Mouse (Mus musculus) heart, adult 18-20 months (tissue): ENCODE measurements at regions not wholly inside any gene's neighbourhood (a gene's known extent, or its start where the extent isn't known, plus 50 kb on each side); places are given as distances from the start of the nearest gene placed in this dataset.

Source experiments
- DNase-seq, 2 experiments: peaks; one replicate each; pipeline ENCODE4 v3.0.0; 2021 to 2022; ENCODE audit warnings: mixed read lengths in 1 of 2

DNA sequence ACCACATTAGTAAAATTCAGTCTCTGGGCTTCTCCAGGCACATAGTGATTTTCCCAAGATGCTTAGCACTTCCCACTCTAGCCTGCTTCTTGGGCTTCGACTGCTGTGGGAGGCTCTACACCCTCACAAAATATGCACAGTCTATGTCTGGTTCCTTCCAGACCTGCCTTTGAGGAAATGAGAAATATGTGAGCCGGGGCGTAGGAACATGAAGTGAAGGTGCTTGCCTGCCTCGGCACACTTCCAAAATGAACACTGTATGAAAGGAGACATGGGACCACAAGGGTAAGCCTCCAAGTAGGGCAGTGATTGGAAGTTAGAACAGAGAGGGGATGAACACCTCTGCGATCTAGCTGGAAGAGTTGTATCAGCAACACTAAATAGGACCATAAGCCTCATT, 54.5 kb downstream of the Gm10260 start:
- DNase-seq, result no peak

DNA sequence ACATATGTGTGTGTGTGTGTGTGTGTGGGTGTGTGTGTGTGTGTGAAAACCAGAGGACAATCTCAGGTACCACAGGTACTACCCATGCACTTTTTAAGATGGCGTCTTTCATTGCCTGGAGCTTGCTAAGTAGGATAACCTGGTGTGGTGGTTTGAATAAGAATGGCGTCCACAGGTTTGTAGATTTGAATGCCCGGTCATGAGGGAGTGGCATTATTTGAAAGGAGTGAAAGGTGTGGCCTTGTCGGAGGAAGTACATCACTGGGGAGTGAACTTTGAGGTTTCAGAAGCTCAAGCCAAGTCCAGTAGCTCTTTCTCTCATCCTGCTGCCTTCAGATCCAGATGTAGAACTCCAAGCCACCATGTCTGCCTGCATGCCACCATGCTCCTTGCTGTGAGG, 55.9 kb downstream of the Gm10260 start:
- DNase-seq, result no peak

DNA sequence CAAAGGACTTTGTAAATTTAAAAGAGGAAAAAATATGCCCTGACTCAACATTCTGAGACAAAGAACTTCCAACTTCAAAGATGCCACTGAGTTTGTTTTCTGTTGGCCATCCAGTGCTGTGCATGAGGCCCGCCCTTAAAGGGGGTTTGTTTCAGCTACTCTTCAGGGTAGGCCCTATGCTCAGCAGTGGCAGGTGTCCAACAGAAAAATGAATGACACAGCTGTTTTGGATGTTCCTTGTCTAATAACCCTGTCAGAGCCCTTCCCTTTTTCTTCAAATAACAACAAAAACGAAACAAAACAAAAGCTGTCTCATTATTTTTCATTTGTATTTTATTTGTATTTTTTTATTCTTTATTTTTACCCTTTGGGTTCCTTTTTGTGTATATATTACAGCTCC, 61.5 kb downstream of the Gm10260 start:
- peak; percentile 18 to 49 for DNase-seq

DNA sequence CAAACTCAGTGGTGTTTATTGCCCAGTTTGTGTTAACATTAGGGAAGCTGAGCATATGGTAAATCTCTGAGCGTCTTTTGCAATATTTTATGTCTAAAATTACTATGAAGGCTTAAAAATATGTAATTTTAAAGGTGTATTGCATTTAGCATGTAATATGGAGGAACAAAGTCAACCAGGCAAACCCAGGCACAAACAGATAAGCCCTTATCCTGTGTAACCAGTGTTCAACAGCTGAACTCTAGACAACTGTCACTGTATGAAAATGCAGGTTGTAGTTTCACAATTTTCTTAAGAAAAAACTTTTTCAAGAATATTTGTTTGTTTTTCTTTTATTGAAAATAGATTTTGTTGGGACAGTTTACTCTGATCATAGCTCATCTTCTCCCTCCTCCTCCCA, 62.1 kb downstream of the Gm10260 start:
- DNase-seq, result no peak

DNA sequence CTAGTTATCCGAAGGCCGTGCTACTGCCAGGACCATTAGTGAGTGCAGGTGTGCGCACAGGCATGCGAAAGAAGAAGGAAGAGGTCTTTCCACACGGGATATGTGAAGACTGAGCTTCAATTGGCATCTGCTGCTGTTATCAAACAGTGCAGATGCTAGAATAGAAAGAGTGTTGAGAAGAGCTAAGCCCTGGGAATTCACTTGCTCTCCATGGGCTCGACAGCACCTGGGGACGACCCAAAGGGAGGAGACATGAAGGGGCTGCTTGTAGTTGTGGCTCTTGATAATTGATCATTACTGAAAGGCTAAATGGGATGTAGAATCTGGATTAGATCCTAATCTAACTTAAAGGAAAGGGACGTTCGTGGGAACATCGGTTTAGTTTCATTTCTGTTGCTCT, 63.2 kb downstream of the Gm10260 start:
- DNase-seq, result no peak

DNA sequence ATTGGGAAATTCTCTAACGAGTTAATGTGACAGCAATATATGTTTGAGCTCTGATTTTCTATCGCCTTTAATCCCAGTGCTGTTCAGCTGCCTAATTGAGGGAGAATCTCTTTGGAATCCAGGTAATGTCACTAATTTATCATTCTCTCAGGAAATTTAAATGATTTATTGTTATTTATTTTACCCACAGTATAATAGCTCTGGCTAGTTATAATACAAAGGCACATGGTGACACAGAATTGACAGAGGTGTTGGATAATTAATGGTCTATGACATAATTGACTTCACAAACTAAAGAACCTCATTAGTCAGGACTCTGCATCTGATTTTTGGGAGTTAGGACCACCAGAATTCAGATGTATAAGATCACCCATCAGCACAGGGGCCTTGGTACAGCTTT, 65.4 kb downstream of the Gm10260 start:
- no peak for DNase-seq

DNA sequence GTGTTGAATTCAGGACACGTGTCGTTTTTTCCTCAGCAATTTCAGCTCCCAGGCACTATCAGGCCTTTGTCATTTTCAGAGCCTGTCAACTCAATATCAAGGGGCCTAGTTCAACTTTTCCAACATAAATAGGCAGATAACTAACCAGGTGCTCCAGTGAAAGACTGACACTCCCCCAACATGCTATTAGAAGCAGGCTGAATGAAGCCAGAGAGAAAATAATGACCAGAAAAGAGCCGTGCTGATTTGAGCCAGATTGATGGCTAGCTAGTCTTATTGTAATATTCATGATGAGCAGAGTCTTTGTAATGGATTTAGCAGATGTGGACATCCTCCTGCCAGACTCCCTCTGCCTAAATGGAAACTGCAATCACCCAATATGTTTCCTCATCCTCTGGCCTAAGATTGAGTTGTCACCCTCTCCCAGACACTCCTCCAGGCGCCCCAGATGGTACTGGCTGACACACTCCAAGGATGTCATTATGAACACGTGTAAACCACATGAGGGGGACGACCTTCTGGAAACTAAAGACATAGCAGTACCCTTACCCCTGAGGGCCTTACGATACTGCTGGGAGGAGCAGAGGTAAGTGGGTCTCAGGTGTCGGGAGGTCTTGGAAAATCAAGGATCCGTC, 66.0 kb downstream of the Gm10260 start:
- peak in 1 of 2 experiments; percentile 7 for DNase-seq

DNA sequence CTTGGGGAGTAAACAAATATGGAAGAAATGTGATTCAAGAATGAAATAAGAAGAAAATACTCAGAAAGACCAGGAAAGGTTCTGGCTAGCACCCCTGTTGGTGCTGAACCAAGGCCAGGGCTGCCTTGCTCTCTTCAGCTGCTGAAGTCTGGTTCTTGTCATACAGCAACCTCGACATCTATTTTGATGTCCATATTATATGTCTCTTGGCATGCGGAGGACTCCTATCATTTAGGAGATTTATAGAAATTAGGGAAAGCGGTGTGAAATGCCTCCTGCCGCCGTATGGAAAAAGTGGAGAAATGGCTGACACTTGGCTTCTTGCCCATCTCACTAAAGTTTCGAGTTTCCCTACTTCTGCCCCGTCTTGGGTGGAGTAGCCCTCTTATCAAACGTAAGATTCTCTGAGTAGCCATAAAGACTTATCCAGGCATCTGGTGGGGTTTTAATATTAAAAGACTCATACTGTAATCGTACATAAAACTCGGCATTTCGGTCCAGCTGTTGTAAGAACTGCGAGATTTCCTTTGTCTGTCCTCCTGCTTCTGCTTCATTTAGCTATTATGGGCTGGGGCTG, 72.0 kb downstream of the Gm10260 start:
- DNase-seq, result no peak

DNA sequence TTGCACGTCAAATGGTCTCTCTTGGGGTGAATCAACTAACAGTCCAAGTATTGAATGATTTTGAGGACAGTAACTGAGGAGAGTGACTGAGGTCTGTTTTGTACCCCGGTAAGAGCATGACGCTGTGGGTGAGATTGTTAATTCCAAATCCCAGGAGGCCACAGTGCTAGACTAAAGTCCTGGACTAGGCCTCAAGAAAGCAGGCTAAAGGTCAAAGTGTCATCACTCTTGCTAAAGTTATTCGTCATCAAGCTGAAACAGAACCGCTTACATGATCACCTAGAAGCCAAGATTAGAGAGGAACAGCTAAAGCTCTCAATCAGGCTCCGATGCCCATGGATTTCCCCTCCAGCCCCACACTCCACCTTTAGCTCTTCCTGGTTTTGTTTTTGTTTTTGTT, 76.6 kb downstream of the Gm10260 start:
- DNase-seq, result no peak

DNA sequence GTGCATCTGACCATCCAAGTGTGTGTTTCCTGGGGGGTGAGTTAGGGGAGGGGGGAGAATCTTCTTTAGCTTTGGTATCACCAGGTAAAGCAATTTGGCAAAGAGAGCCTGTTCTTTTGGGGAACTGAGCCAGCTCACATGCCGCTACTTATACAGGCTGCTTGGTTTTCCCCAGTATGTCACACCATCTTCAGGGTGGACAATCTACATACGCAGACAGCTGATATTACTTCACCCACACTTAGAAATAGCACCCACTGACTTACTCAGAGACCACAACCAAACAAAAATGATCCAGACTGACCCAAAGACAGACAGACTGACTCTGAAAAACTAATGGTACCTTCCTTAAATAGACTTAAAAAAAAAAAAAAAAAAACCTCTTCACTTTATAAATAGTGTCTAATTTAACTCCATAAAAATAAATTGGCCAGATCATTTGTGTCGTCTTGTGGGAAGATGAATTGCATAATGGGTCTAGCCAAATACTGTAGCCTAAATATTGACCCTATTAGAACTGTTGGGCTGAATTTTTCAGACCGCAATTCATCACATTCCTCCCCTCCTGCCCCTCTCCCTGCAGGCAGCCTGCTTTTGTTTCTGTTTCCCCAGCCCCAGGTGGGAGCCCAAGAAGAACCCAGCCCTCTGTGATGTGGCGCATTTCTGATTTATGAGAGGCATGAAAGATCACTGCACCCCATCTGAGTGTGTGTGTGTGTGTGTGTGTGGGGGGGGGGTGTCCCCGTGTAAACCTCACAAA, 79.0 kb downstream of the Gm10260 start:
- no peak for DNase-seq

DNA sequence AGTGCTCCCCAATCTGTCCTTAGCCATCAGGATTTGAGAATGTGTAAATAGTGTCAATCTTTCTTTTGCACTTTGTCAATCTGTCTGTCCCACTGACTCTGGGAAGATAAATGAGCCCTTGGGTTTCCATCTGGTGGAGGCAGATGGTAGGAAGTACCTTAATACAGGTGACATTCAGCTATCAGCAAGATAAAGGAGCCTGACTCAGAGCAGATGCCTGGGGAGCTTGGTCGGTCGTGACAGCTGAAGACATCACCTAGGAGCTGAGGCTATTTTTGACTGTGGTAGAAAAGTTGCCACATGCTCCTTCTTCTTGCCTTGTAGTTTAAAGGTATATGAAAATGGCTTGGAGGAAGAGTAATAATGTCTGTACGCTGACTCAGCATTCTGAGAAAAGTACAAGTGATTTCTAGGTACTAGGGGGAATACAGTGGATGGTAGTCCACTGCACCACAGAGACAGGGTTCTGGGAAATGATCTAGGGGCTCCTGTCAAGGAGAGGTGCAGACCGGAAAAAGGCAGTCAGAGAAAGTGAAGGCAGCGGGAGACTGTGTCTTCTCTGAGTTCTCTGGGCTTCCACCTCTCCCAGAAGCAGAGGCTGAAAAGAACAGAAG, 80.0 kb downstream of the Gm10260 start:
- DNase-seq, result no peak

DNA sequence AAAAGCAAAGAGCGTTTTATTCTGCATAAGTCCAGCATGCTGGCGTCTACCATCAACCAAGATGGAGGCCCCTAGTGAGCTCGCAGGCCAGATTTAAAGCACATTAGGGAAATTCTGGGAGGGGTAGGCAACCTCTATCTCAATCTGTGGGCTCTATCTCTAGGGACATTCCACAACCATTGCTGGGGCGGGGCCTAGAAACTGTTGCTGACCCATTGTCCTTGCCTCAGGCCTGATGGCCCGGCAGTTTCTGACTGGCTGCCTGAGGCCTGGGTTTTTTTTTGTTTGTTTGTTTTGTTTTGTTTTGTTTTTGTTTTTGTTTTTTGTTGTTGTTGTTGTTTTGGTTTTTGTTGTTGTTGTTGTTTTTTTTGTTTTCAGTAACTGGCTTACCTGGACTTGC, 81.4 kb downstream of the Gm10260 start:
- no peak for DNase-seq

DNA sequence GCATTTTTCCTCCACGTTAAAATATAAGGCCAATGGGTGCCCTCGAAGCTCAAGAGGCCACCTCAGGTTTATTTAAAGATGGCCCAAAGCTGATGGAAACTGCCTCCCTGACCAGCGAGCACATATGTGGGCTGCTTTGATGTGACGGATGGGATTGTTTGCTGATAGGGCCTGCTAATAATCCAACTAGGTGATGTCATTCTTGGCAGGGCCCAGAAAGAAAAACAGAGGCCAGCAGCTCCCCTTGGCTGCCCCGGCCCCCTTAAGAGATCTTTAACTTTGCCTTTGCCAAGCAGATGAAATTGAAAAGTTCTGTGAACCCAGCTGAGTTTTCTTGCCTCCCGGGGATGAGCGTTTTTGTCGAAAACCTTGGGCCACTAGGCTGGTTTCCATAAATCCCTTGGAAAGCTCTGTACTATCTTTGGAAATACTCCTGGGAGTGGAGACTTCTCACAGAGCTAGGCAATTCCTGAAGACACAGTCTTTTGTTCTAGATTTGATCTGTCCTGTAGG, 83.8 kb downstream of the Gm10260 start:
- peak; percentile 39 to 46 for DNase-seq

DNA sequence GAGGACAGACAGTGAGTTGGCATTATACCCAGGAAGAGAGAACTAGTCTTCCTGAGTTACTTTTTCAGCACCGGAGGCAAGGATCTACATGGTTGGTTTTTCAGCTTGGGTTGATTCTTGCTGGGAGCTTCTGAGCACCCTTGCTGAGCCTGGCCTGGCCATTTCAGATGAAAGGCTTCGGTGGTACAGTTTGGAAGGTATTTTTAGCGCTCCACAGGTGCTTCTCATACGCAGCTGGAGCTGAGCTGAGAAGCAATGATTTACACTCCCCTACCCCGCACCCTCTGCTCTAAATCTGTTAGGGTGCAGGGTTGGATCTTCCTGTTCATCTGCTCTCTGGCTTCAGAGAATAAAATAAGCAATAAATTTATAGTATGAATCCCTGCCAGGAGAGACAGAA, 87.3 kb downstream of the Gm10260 start:
- DNase-seq, result no peak

DNA sequence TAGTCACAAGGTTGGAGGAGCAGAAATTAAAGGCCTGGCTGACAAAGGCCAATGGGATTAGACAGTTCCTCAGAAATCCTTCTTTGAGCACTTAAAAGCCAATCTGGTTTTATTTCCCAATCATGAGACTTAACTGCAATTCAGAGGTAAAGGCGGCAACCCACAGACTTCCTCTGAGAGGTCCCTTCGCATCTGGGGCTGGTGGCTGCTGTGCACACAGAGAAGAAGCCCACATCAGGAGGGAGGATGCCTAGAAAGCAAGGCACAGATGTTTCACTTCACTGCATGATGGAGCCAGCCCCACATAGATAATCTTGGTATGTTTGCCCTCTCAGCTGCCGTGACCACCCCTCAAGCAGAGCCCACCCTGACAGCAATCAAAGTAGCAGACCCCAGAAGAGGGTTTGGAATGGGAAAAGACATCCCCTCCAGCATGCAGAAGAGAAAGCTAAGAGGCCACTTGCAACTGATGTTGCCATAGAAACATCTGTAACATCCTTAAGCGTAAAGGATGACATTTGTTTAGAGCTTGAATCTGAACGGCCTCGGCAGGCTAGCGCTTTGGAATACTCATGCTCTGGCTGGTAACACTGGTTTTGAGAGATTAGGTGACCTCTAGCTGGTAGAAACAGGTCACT, 88.3 kb downstream of the Gm10260 start:
- no peak for DNase-seq

DNA sequence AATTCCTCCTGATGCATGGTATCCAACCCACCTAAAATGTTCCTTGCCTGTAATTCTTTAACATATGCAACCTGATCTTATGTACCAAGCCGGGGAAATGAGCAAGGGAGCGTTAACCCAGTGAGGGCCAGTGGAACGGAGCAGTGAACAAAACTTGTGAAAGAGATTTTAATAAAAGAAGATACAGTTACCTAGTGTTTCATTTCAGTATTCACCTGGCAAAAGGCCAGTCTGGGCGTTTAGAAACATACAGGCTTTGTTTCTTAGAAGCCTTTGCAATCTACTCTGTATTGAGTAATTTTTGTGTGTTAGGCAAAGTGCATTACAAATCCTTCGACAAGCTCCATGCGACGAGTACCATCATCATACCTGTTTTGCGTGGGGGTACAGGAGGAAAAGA, 91.1 kb downstream of the Gm10260 start:
- no peak for DNase-seq

DNA sequence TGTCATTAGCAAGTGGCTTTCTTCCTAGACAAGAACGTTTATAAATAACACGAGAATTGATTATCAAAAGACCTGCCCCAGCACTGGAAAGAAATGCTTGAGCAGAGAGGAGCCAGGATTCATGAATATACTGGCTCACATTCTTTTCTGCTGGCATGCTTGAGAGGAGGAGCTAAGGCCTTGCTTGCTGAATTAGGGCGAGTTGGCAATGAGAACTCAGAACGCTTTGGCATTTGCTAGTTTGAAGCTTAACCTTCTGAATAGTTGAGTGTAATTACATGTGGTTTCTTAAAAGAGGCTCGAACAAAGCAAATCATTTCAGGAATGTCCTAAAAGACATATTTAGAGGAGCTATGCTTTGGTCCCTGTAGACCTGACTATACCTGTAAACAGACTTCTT, 91.5 kb downstream of the Gm10260 start:
- DNase-seq, result no peak

DNA sequence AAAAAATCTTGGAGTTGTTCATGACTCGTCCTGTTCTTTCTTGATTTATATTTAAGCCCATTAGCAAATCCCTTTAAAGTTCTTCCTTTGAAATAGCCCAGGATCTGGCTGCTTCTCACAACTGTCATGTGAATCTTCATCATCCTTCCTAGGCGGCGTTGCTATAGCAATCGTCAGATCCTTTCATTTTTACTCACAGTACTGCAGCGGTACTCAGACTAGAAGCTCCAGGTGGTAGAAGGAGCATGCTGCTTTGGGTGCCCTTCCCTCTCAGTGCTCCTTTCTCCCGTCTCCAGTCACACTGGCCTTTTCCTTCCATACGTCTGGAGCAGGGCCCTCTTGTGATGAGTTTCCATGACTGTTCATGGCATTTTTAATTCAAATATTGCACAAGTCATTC, 93.1 kb downstream of the Gm10260 start:
- DNase-seq, result no peak

DNA sequence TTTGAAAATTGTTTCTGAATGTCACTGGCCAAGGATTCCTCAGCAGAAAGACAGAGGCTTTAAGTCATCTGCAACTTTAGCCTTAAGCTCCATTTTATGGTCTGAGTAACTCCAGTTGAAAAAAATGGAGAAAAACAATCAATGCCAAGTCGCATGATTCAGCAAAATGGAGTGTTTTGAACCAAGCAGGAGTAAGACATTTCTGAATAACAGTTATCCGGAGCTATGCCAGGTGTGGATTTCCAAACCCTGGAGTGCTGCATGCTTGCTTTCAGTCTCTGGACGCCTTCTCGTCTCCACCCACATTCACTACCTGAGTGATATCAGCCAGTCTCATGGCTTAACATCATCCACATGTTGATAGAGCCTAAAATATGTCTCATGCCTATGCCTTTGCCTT, 93.7 kb downstream of the Gm10260 start:
- DNase-seq, result peak; percentile 41 to 44

DNA sequence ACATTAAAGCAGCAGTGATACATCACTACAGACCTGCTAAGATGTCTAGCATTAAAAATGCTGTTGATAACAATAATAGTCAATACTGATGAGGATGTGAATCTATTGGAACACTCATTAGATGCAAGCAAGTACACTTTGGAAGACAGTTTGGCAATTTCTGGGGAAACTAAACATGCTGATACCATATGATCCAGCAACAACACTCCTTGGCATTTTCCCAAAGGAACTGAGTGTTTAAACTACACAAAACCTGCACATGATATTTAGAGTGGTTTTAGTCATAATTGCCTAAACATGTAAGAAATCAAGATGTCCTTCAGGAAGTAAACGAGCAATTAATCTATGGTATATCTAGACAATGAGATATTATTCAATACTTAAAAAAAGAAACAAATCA, 95.2 kb downstream of the Gm10260 start:
- DNase-seq, result no peak

DNA sequence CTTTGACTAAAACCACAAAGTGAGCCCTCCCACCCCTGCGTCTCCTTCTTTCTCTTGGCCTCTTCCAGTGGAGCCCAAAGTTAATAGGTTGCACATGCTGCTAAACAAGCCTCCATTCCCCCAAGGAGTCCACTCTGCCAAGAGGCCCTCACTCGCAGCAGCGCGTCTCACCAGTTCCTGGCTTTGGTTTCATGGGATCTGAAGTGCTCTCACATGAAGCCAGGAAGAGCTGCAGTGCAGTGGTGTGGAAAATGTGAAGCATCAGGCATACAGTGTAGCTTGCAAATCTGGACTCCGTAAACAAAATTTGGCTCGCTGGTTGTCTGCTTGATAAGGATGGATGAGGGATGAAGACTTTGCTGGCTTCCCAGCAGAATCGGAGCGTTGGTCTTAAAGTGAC, 97.7 kb downstream of the Gm10260 start:
- peak; percentile 79 to 91 for DNase-seq

DNA sequence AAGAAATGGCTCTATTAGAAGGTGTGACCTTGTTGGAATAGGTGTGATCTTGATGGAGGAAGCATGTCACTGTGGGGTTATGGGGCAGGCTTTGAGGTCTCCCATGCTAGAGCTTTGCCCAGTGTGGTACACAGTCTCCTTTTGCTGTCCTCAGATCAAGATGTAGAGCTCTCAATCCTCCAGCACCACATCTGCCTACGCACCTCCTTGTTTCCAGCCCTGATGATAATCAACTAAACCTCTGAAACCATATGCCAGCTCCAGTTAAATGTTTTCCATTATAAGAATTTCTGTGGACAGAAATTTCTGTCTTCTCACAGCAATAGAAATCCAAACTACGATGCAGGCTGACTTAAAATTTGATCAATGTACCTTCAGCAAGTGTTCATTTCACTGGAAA, 103.8 kb downstream of the Gm10260 start:
- no peak for DNase-seq

DNA sequence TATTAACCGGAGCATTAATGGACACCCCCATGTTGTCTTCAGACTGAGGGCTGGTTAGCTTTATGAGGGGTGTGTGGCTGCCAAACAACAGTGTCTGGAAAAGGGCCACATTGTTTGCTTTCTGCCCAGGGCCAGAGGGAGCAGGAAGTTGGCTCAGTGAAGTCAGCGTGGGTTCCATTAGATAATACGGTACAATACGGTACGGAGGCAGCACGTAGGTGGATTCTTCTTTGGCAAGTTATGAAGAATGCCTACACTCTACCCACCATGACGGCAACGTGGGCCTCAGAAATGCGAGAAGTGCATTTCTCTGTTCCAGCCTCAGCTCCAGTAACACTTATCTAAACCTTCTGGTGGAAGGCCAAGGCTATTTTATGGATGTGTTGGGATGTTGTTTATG, 108.2 kb downstream of the Gm10260 start:
- DNase-seq, result no peak
